Mouse (Mus musculus): ENCODE measurements around the gene Olfr223. TPM values are rescaled to one million over a fixed set of nuclear protein-coding genes. Genes with fewer than 3 reads are reported as not detected.

The Olfr223 gene
- polyA plus RNA-seq, 1 experiment from 2014 or later, result not detected

- Histone ChIP-seq H3K36me3 (ENCODE audit: control insufficient read depth, insufficient read depth, low read length) (no peaks in the 10 kb centered on the region), H3K4me3 (ENCODE audit: low read depth, low read length) (no peak overlapping the region), H3K4me1 (ENCODE audit: control insufficient read depth, insufficient read depth, low read length) (no peaks in the 10 kb centered on the region), H3K4me2 (no peak overlapping the region), H3K9me3 (replicated peaks; ENCODE audit: control insufficient read depth, low read length) (no peaks in the 10 kb centered on the region), H3K9ac (ENCODE audit: low read depth, low read length) (no peak overlapping the region), H3K27ac (ENCODE audit: low read depth, low read length) (no peak overlapping the region), H3K27me3 (ENCODE audit: control insufficient read depth, insufficient read depth, low read length) (peaks cover 20% of the 10 kb centered on the region; the same call in 1 of the 2 replicates)
- 52% methylated on average over 9 of the region's 9 CpGs for WGBS (ENCODE audit: insufficient replicate concordance)
- no peak for ATAC-seq (replicated peaks; ENCODE audit: insufficient number of reproducible peaks, low FRiP score, low TSS enrichment)
Measured at GRCm38 (mm10) chr11:59575726-59576125, 17.4 kb downstream of the Olfr223 start.

GRCm38 (mm10) chr11:59569306-59569705, 23.8 kb downstream of the Olfr223 start:
- Histone ChIP-seq H3K4me1 (ENCODE audit: control insufficient read depth, insufficient read depth, low read length) (no peaks in the 10 kb centered on the region), H3K27me3 (ENCODE audit: control insufficient read depth, insufficient read depth, low read length) (peaks cover 21% of the 10 kb centered on the region; the same call in 1 of the 2 replicates), H3K4me3 (ENCODE audit: low read depth, low read length) (no peak overlapping the region), H3K27ac (ENCODE audit: low read depth, low read length) (no peak overlapping the region), H3K4me2 (no peak overlapping the region), H3K9ac (ENCODE audit: low read depth, low read length) (no peak overlapping the region), H3K9me3 (replicated peaks; ENCODE audit: control insufficient read depth, low read length) (no peaks in the 10 kb centered on the region), H3K36me3 (ENCODE audit: control insufficient read depth, insufficient read depth, low read length) (no peaks in the 10 kb centered on the region)
- 62% methylated on average over 3 of the region's 3 CpGs for WGBS (ENCODE audit: insufficient replicate concordance)
- ATAC-seq (replicated peaks; ENCODE audit: insufficient number of reproducible peaks, low FRiP score, low TSS enrichment), result no peak

- Histone ChIP-seq H3K36me3 (ENCODE audit: control insufficient read depth, insufficient read depth, low read length) (no peaks in the 10 kb centered on the region), H3K27ac (ENCODE audit: low read depth, low read length) (no peak overlapping the region), H3K4me2 (no peak overlapping the region), H3K9ac (ENCODE audit: low read depth, low read length) (no peak overlapping the region), H3K4me1 (ENCODE audit: control insufficient read depth, insufficient read depth, low read length) (no peaks in the 10 kb centered on the region), H3K4me3 (ENCODE audit: low read depth, low read length) (no peak overlapping the region), H3K27me3 (ENCODE audit: control insufficient read depth, insufficient read depth, low read length) (peaks cover 2% of the 10 kb centered on the region; the same call in 1 of the 2 replicates), H3K9me3 (replicated peaks; ENCODE audit: control insufficient read depth, low read length) (no peaks in the 10 kb centered on the region)
- WGBS (ENCODE audit: insufficient replicate concordance), result 69% methylated on average over 9 of the region's 9 CpGs
- no peak for ATAC-seq (replicated peaks; ENCODE audit: insufficient number of reproducible peaks, low FRiP score, low TSS enrichment)
Measured at GRCm38 (mm10) chr11:59562837-59563236, 30.3 kb downstream of the Olfr223 start.

GRCm38 (mm10) chr11:59562336-59562735, 30.8 kb downstream of the Olfr223 start:
- H3K36me3 ChIP-seq (ENCODE audit: control insufficient read depth, insufficient read depth, low read length), result no peaks in the 10 kb centered on the region
- no peak overlapping the region for H3K9ac ChIP-seq (ENCODE audit: low read depth, low read length)
- no peaks in the 10 kb centered on the region for H3K9me3 ChIP-seq (replicated peaks; ENCODE audit: control insufficient read depth, low read length)
- no peaks in the 10 kb centered on the region for H3K4me1 ChIP-seq (ENCODE audit: control insufficient read depth, insufficient read depth, low read length)
- no peak overlapping the region for H3K27ac ChIP-seq (ENCODE audit: low read depth, low read length)
- WGBS (ENCODE audit: insufficient replicate concordance), result 82% methylated on average over 4 of the region's 4 CpGs
- H3K27me3 ChIP-seq (ENCODE audit: control insufficient read depth, insufficient read depth, low read length), result peaks cover 2% of the 10 kb centered on the region; the same call in 1 of the 2 replicates
- ATAC-seq (replicated peaks; ENCODE audit: insufficient number of reproducible peaks, low FRiP score, low TSS enrichment), result no peak
- no peak overlapping the region for H3K4me2 ChIP-seq
- H3K4me3 ChIP-seq (ENCODE audit: low read depth, low read length), result no peak overlapping the region

GRCm38 (mm10) chr11:59560906-59561305, 32.2 kb downstream of the Olfr223 start:
- no peaks in the 10 kb centered on the region for H3K27me3 ChIP-seq (ENCODE audit: control insufficient read depth, insufficient read depth, low read length)
- H3K9ac ChIP-seq (ENCODE audit: low read depth, low read length), result no peak overlapping the region
- no peaks in the 10 kb centered on the region for H3K36me3 ChIP-seq (ENCODE audit: control insufficient read depth, insufficient read depth, low read length)
- no peaks in the 10 kb centered on the region for H3K9me3 ChIP-seq (replicated peaks; ENCODE audit: control insufficient read depth, low read length)
- H3K4me1 ChIP-seq (ENCODE audit: control insufficient read depth, insufficient read depth, low read length), result no peaks in the 10 kb centered on the region
- no peak overlapping the region for H3K4me3 ChIP-seq (ENCODE audit: low read depth, low read length)
- no peak for ATAC-seq (replicated peaks; ENCODE audit: insufficient number of reproducible peaks, low FRiP score, low TSS enrichment)
- no peak overlapping the region for H3K4me2 ChIP-seq
- no peak overlapping the region for H3K27ac ChIP-seq (ENCODE audit: low read depth, low read length)
- 59% methylated on average over 3 of the region's 3 CpGs for WGBS (ENCODE audit: insufficient replicate concordance)

- Histone ChIP-seq H3K9me3 (replicated peaks; ENCODE audit: control insufficient read depth, low read length) (no peaks in the 10 kb centered on the region), H3K27me3 (ENCODE audit: control insufficient read depth, insufficient read depth, low read length) (no peaks in the 10 kb centered on the region), H3K4me2 (no peak overlapping the region), H3K27ac (ENCODE audit: low read depth, low read length) (no peak overlapping the region), H3K4me3 (ENCODE audit: low read depth, low read length) (no peak overlapping the region), H3K9ac (ENCODE audit: low read depth, low read length) (no peak overlapping the region), H3K4me1 (ENCODE audit: control insufficient read depth, insufficient read depth, low read length) (no peaks in the 10 kb centered on the region), H3K36me3 (ENCODE audit: control insufficient read depth, insufficient read depth, low read length) (no peaks in the 10 kb centered on the region)
- 78% methylated on average over 8 of the region's 8 CpGs for WGBS (ENCODE audit: insufficient replicate concordance)
- no peak for ATAC-seq (replicated peaks; ENCODE audit: insufficient number of reproducible peaks, low FRiP score, low TSS enrichment)
Measured at GRCm38 (mm10) chr11:59554535-59554934, 38.6 kb downstream of the Olfr223 start.

- Histone ChIP-seq H3K27me3 (ENCODE audit: control insufficient read depth, insufficient read depth, low read length) (no peaks in the 10 kb centered on the region), H3K4me2 (no peak overlapping the region), H3K9me3 (replicated peaks; ENCODE audit: control insufficient read depth, low read length) (no peaks in the 10 kb centered on the region), H3K4me3 (ENCODE audit: low read depth, low read length) (no peak overlapping the region), H3K9ac (ENCODE audit: low read depth, low read length) (no peak overlapping the region), H3K36me3 (ENCODE audit: control insufficient read depth, insufficient read depth, low read length) (no peaks in the 10 kb centered on the region), H3K27ac (ENCODE audit: low read depth, low read length) (no peak overlapping the region), H3K4me1 (ENCODE audit: control insufficient read depth, insufficient read depth, low read length) (no peaks in the 10 kb centered on the region)
- no peak for ATAC-seq (replicated peaks; ENCODE audit: insufficient number of reproducible peaks, low FRiP score, low TSS enrichment)
- 94% methylated on average over 11 of the region's 11 CpGs for WGBS (ENCODE audit: insufficient replicate concordance)
Measured at GRCm38 (mm10) chr11:59554127-59554526, 39.0 kb downstream of the Olfr223 start.

- Histone ChIP-seq H3K9ac (ENCODE audit: low read depth, low read length) (no peak overlapping the region), H3K4me3 (ENCODE audit: low read depth, low read length) (no peak overlapping the region), H3K4me2 (no peak overlapping the region), H3K27ac (ENCODE audit: low read depth, low read length) (no peak overlapping the region), H3K27me3 (ENCODE audit: control insufficient read depth, insufficient read depth, low read length) (no peaks in the 10 kb centered on the region), H3K36me3 (ENCODE audit: control insufficient read depth, insufficient read depth, low read length) (no peaks in the 10 kb centered on the region), H3K4me1 (ENCODE audit: control insufficient read depth, insufficient read depth, low read length) (no peaks in the 10 kb centered on the region), H3K9me3 (replicated peaks; ENCODE audit: control insufficient read depth, low read length) (no peaks in the 10 kb centered on the region)
- no peak for ATAC-seq (replicated peaks; ENCODE audit: insufficient number of reproducible peaks, low FRiP score, low TSS enrichment)
- 81% methylated on average over 9 of the region's 9 CpGs for WGBS (ENCODE audit: insufficient replicate concordance)
Measured at GRCm38 (mm10) chr11:59544005-59544404, 49.1 kb downstream of the Olfr223 start.

GRCm38 (mm10) chr11:59543376-59543775, 49.7 kb downstream of the Olfr223 start:
- 81% methylated on average over 3 of the region's 3 CpGs for WGBS (ENCODE audit: insufficient replicate concordance)
- Histone ChIP-seq H3K27me3 (ENCODE audit: control insufficient read depth, insufficient read depth, low read length) (no peaks in the 10 kb centered on the region), H3K36me3 (ENCODE audit: control insufficient read depth, insufficient read depth, low read length) (no peaks in the 10 kb centered on the region), H3K9ac (ENCODE audit: low read depth, low read length) (no peak overlapping the region), H3K9me3 (replicated peaks; ENCODE audit: control insufficient read depth, low read length) (no peaks in the 10 kb centered on the region), H3K4me2 (no peak overlapping the region), H3K27ac (ENCODE audit: low read depth, low read length) (no peak overlapping the region), H3K4me1 (ENCODE audit: control insufficient read depth, insufficient read depth, low read length) (no peaks in the 10 kb centered on the region), H3K4me3 (ENCODE audit: low read depth, low read length) (no peak overlapping the region)
- no peak for ATAC-seq (replicated peaks; ENCODE audit: insufficient number of reproducible peaks, low FRiP score, low TSS enrichment)
